Mouse (Mus musculus) lung, postnatal 10 days (tissue): ENCODE results near the gene Atp4b.
A peak's percentile ranks its signal among the peaks of the same experiment; 100 is the strongest.
"Not testable (repeated sequence)": the region's sequence is repeated elsewhere in the genome, so short reads cannot be mapped to it uniquely, and the experiment has no call there.

ENCODE experiments used
- DNase-seq: peaks from one replicate; pipeline ENCODE4 v3.0.0; 2021

The Atp4b gene

DNA sequence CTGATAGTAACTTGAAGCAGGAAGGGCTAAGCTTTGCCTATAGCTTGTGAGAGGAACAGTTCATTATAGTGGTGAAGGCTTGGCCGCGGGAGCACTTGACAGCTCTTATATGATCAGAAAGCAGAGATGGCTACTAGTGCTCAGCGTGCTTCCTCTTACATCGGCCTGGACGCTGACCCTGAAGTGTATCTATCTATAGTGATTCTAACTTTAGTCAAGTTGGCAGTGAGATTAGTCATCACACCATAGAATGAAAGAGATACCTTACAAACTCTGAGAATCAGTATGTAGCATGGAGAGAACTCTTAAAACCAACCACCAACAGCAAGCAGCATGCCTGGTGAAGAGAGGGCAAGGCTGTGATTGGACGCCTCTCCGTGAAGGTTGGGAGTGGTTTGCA is 15.0 kb downstream of the Atp4b start:
- DNase-seq = no peak

- no peak for DNase-seq
These were observed 23.4 kb downstream of the Atp4b start for GRCm38 (mm10) chr8:13373151-13373662.

DNA sequence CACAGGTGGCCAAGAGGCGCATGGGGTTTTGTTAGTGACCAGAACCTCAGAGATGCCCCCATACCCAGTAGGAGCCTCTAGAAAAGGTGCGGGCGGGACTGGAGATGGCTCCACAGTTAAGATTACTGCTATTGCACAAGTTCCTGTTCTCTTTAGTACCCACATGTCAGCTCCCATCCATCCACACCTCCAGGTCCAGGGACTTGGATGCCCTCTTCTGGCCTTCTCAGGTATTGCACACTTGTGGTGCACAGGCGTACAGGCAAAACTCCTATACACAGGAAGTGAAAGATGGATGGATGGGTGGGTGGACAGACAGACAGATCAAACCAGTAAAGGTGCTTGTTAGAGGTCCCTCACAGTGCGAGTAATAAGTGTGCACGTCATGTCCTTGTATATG is 34.8 kb downstream of the Atp4b start:
- no peak for DNase-seq

DNA sequence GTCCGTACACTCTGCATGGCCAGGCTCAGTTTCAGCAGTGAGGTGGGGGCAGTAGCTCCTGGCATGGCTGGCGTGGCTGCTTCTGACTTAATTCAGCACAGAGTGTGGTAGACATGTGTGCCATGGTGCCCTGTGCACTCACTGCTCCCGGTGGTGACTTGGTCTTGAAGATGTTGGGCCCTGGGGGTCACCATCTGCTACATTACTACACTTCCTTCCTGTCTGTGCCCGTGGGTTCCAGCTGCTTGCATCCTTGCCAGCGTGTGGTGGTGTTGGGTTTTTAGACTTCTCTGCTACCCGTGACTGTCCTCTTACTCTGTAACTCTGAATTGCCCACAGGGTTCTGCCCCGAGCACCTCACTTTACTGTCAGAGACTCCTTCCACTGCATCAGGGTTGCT is 36.4 kb downstream of the Atp4b start:
- DNase-seq = no peak

- no peak for DNase-seq
These were observed 39.9 kb downstream of the Atp4b start for GRCm38 (mm10) chr8:13356681-13357080.

- DNase-seq = no peak
These were observed 40.4 kb downstream of the Atp4b start for GRCm38 (mm10) chr8:13356221-13356620.

GRCm38 (mm10) chr8:13353883-13354282 is 42.7 kb downstream of the Atp4b start:
- DNase-seq = no peak

DNA sequence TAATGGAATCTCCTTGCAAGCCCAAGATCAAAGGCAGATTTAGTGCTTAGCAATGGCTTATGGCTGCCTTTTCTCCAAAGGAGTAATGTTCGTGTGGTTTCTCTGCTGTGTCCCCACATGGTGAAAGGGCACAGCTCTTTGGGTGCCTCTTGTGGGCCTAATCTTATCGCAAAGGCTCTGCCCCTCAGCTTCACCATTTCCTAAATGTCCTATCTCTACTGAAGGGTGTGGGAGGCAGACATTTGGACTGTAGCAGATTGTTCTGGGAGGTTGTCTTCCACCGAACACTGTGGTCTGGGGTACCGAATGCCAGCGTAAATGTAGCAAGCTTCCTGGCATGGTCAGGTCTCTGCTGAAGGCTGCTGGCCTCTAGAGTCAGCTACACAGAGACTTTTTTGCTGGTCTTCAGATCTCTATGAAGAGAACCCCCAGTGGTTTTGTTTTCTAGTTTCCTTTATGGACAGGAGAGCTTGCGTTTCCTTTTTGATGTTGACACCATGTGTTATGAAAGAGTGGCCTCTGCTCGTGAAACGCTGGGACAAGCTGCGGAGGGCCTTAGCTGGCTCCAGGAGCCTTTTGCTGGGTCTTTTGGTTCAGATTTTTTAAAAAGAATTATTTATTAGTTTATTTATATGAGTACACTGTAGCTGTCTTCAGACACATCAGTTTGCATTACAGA is 43.3 kb downstream of the Atp4b start:
- DNase-seq = no peak

- no peak for DNase-seq
These were observed 44.0 kb downstream of the Atp4b start for GRCm38 (mm10) chr8:13352601-13353000.

DNA sequence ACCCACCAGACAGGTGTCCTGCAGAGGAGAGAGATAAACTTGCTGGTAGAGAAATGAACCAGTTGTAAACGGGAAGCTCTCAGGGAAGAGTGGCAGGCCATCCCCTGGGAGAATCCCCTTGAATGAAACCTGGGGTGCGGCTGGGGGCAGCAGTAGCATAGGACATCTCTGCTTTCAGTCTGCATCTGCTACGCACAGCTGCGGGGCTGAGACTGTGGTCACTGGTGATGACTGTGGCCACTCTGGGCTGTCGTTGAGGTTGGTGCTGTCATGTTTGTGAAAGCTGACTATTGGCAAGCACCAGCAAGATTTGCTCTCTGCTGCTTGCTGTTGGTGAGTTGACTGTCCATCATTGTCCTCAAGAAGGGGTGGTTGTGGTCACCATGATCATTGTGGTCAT is 45.0 kb downstream of the Atp4b start:
- no peak for DNase-seq

DNA sequence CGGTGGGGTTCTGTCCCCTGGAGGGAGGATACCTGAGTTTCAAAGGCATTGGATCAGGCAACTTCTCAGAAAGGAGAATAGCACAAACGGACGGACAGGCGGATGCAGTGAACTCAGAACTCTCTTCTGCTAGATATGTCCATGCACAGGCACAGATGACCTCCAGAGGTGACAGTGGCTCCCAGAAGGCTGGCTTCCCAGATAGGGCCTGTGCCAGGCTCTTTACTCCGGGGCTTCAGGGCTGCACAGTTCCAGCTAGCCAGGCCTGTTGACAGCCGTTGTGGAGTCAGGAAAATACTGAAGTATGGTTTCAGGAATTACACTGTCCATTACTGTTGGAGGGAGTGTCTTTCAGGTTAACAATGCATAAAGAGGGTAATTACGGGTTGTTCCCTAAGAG is 46.6 kb downstream of the Atp4b start:
- DNase-seq = no peak

- no peak for DNase-seq
These were observed 53.5 kb downstream of the Atp4b start for GRCm38 (mm10) chr8:13343134-13343533.

DNA sequence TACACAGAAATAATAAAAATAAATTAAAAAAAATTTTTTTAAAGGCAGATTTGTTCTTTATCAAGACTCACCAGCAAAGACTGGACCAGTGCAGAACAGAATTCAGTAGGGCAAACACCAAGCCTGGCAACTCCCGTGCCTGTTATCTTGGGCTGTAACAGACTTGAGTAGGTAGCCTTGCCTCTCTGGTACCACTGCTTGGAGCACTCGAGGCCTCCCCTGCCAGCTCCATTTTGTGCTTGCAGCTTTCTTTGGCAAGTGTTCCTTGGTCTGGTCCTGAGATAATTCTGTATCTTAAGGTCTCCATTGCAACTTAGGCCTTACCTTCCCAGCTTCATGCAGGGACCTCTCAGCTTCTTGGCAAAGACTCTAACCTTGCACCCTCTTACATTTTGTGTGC is 54.3 kb downstream of the Atp4b start:
- no peak for DNase-seq

- DNase-seq = no peak
These were observed 56.0 kb downstream of the Atp4b start for GRCm38 (mm10) chr8:13340650-13341049.

GRCm38 (mm10) chr8:13339646-13339990 is 57.0 kb downstream of the Atp4b start:
- no peak for DNase-seq

DNA sequence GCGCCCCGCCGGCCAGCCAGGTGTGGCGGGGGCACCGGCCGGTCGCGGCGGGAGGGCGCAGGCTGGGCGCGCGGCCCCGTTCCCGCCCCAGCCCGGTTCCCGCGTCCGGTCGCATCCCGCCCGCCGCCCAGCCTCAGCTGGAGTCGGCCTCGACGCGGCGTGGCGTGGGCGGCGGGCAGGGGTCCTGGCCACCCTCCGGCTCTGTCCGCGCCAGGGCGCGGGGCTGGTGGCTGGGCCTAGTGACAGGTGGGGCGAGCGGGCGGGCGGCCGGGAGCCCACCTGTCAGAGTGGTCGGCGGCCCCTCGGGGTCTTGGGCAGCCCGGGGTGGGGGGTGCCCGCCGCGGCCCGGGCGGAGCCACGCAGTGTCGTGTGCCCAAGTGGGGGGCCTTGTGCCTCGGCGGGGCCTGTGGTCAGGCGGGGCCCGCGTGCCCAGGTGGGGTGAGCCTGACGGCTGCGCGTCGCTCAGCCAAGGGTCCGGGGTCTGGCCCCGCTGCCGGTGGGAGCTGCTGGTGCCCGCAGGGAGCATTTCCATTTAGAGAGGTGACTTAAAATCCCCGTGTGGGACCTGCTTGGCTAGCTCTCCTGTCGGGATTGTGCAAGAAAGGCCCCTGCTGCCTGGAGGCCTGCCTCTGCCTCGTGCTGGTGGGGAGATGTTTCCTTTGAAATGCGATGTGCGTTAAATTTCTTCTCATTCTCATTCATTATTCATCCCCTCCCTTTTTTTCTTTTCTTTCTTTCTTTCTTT is 57.6 kb downstream of the Atp4b start:
- DNase-seq = peak; percentile 26

GRCm38 (mm10) chr8:13338255-13338860 is 58.3 kb downstream of the Atp4b start, which contains the start of gene Tfdp1:
Gene Tfdp1, plus strand, starts transcription at chr8:13338751.
- DNase-seq = peak; percentile 81

- DNase-seq = no peak
These were observed 58.9 kb downstream of the Atp4b start for GRCm38 (mm10) chr8:13337678-13338077.

DNA sequence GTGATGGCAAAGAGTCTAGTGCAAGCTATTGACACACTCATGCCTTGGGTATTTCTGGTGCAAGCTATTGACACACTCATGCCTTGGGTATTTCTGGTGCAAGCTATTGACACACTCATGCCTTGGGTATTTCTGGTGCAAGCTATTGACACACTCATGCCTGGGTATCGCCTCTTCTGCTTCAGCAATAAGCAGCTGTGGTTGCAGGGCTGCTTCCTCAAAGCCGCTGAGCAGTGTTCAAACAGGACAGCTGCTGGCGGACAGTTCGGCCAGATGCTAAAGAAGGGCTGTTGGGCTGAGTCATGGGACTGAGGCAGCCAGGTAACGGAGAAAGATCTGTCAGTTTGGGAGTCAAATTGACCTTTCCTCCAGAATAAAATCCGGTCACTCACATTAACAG is 59.4 kb downstream of the Atp4b start:
- DNase-seq = not testable (repeated sequence)
